Mouse (Mus musculus) MEL (cell line): ENCODE data around the gene Olfr1181. TPM values are rescaled to one million over a fixed set of nuclear protein-coding genes. Genes with fewer than 3 reads are reported as not detected.

Source experiments
- DNase-seq: peaks from one replicate; pipeline ENCODE4 v3.0.0; 2011; ENCODE audit warnings: low read depth, low spot score
- H3K27ac ChIP-seq: 2 replicates; pipeline ENCODE4 v1.5.1; 2012; ENCODE audit warnings: low read depth, mild to moderate bottlenecking, control low read depth, low read length, moderate library complexity; ENCODE audit not compliant: control insufficient read depth
- H3K27me3 ChIP-seq, 2 experiments: fragments of 150-350 bp in 1 of 2; sonication (generic) in 1 of 2; 2 replicates each; pipeline ENCODE4 v1.6.1; 2012; ENCODE audit warnings: low read length in 2 of 2, mild to moderate bottlenecking in 2 of 2, improper control_type of control experiment in 1 of 2, moderate library complexity in 1 of 2; ENCODE audit not compliant: insufficient read depth in 2 of 2, control insufficient read depth in 1 of 2
- H3K36me3 ChIP-seq, 2 experiments: 2 replicates each; pipeline ENCODE4 v1.6.1; 2012 to 2014; ENCODE audit warnings: low read length in 2 of 2, improper control_type of control experiment in 1 of 2, inconsistent platforms in 1 of 2, mild to moderate bottlenecking in 1 of 2; ENCODE audit not compliant: insufficient read depth in 2 of 2, control insufficient read depth in 1 of 2
- H3K4me1 ChIP-seq, 2 experiments: fragments of 150-350 bp in 1 of 2; sonication (generic) in 1 of 2; 2 replicates each; pipeline ENCODE4 v1.6.1; 2012; ENCODE audit warnings: low read length in 2 of 2, improper control_type of control experiment in 1 of 2, mild to moderate bottlenecking in 1 of 2; ENCODE audit not compliant: insufficient read depth in 2 of 2, control insufficient read depth in 1 of 2
- H3K4me3 ChIP-seq, 2 experiments: fragments of 150-350 bp in 1 of 2; sonication (generic) in 1 of 2; 2 replicates each; pipeline ENCODE4 v1.5.1; 2012; ENCODE audit warnings: low read depth in 2 of 2, low read length in 2 of 2, mild to moderate bottlenecking in 2 of 2, moderate library complexity in 2 of 2, control low read depth in 1 of 2, improper control_type of control experiment in 1 of 2; ENCODE audit not compliant: control insufficient read depth in 1 of 2, insufficient read depth in 1 of 2
- H3K79me2 ChIP-seq: 2 replicates; pipeline ENCODE4 v1.6.1; 2012; ENCODE audit warnings: mild to moderate bottlenecking, low read length, moderate library complexity; ENCODE audit not compliant: control insufficient read depth, poor library complexity, insufficient read depth
- H3K9ac ChIP-seq: 2 replicates; pipeline ENCODE4 v1.6.1; 2012; ENCODE audit warnings: low read depth, mild to moderate bottlenecking, control low read depth, low read length, moderate library complexity; ENCODE audit not compliant: control insufficient read depth, poor library complexity, severe bottlenecking
- H3K9me3 ChIP-seq: fragments of 150-350 bp; sonication (generic); replicated peaks from 2 replicates; pipeline ENCODE4 v1.6.1; 2012; ENCODE audit warnings: mild to moderate bottlenecking, low read length, improper control_type of control experiment, moderate library complexity; ENCODE audit not compliant: insufficient read depth
- BHLHE40 ChIP-seq: IDR thresholded peaks from 2 replicates; pipeline ENCODE4 v1.6.1; 2012; ENCODE audit warnings: low read depth, mild to moderate bottlenecking, inconsistent platforms, low read length, improper control_type of control experiment, borderline replicate concordance
- E2F4 ChIP-seq: IDR thresholded peaks from 2 replicates; pipeline ENCODE4 v1.6.1; 2011; ENCODE audit warnings: low read depth, low read length, improper control_type of control experiment, borderline replicate concordance
- EP300 ChIP-seq, 2 experiments: IDR thresholded peaks; 2 replicates each; pipeline ENCODE4 v1.6.1; 2011; ENCODE audit warnings: improper control_type of control experiment in 2 of 2, low read length in 2 of 2, low read depth in 1 of 2, mild to moderate bottlenecking in 1 of 2
- HCFC1 ChIP-seq: IDR thresholded peaks from 2 replicates; pipeline ENCODE4 v1.6.1; 2012; ENCODE audit warnings: low read depth, mild to moderate bottlenecking, inconsistent platforms, low read length, improper control_type of control experiment, moderate library complexity
- MAFK ChIP-seq: IDR thresholded peaks from 2 replicates; pipeline ENCODE4 v1.6.1; 2011; ENCODE audit warnings: low read depth, mild to moderate bottlenecking, low read length, improper control_type of control experiment, borderline replicate concordance
- MAZ ChIP-seq: IDR thresholded peaks from 2 replicates; pipeline ENCODE4 v1.6.1; 2012; ENCODE audit warnings: low read depth, mild to moderate bottlenecking, inconsistent platforms, low read length, improper control_type of control experiment
- MYB ChIP-seq: IDR thresholded peaks from 2 replicates; pipeline ENCODE4 v1.6.1; 2011; ENCODE audit warnings: mild to moderate bottlenecking, low read depth, low read length, improper control_type of control experiment
- MYC ChIP-seq: IDR thresholded peaks from 2 replicates; pipeline ENCODE4 v1.6.1; 2011; ENCODE audit warnings: low read depth, mild to moderate bottlenecking, low read length, improper control_type of control experiment, moderate library complexity
- POLR2AphosphoS2 ChIP-seq: IDR thresholded peaks from 2 replicates; pipeline ENCODE4 v1.6.1; 2011; ENCODE audit warnings: low read length, improper control_type of control experiment
- POLR2AphosphoS5 ChIP-seq: IDR thresholded peaks from 2 replicates; pipeline ENCODE4 v1.6.1; 2012; ENCODE audit warnings: low read depth, borderline replicate concordance, mild to moderate bottlenecking, inconsistent platforms, low read length, moderate library complexity, mixed read lengths
- SMC3 ChIP-seq: IDR thresholded peaks from 2 replicates; pipeline ENCODE4 v1.6.1; 2011; ENCODE audit warnings: low read depth, low read length, improper control_type of control experiment
- TBP ChIP-seq: IDR thresholded peaks from 2 replicates; pipeline ENCODE4 v1.8.0; 2011; ENCODE audit warnings: low read depth, low read length, improper control_type of control experiment
- TCF12 ChIP-seq: IDR thresholded peaks from 2 replicates; pipeline ENCODE4 v1.6.1; 2014; ENCODE audit warnings: low read depth, mild to moderate bottlenecking, inconsistent platforms, low read length, improper control_type of control experiment, moderate library complexity
- UBTF ChIP-seq: IDR thresholded peaks from 2 replicates; pipeline ENCODE4 v1.6.1; 2012; ENCODE audit warnings: low read depth, mild to moderate bottlenecking, inconsistent platforms, low read length, improper control_type of control experiment, moderate library complexity, borderline replicate concordance; ENCODE audit not compliant: insufficient read depth
- USF2 ChIP-seq, 2 experiments: IDR thresholded peaks; 2 replicates each; pipeline ENCODE4 v1.6.1; 2011 to 2012; ENCODE audit warnings: improper control_type of control experiment in 2 of 2, low read length in 2 of 2, borderline replicate concordance in 1 of 2, inconsistent platforms in 1 of 2, low read depth in 1 of 2, mild to moderate bottlenecking in 1 of 2; ENCODE audit not compliant: insufficient read depth in 1 of 2
- ZKSCAN1 ChIP-seq: IDR thresholded peaks from 2 replicates; pipeline ENCODE4 v1.6.1; 2012; ENCODE audit warnings: low read depth, mild to moderate bottlenecking, inconsistent platforms, low read length, improper control_type of control experiment, moderate library complexity
- polyA plus RNA-seq, 2 experiments: library from polyadenylated mRNA; stranded (reverse) in 1 of 2; unstranded in 1 of 2; fragments of >175 nt in 1 of 2; fragments of >200 nt in 1 of 2; gene quantifications; 2 replicates each; pipeline versions ENCODE4 v1.2.1 to v1.2.4; 2012; ENCODE audit warnings: low replicate concordance in 2 of 2, low read depth in 1 of 2; ENCODE audit not compliant: insufficient read length in 2 of 2, insufficient read depth in 1 of 2, missing spikeins in 1 of 2
- total RNA-seq: library from RNA; depleted of rRNA; stranded (reverse); fragments of 300-350 nt; gene quantifications from 2 replicates; pipeline ENCODE4 v1.2.3, GENCODE M21; 2012

Olfr1181 gene
- total and polyA plus RNA-seq, 3 experiments, result not detected

DNA sequence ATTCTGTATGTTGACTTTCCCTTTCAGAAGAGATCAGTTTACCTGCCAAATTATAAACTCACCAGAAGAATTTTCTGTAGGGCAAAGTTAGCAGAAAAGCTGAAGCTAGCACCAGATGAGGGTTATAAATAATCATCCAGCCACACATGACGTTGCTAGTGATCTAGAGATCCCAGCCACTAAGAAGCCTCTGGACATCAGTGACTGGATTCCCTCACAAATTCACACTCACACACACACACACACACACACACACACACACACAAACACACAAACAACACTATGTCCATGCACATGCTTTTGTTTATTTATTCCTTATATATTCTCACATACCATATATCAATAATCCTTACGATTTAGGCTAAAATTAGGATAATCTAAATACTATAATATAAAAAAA is 6.9 kb downstream of the Olfr1181 start, which contains the start of gene Olfr1180:
Gene Olfr1180, minus strand, starts transcription at position 101 of the 400 bp plus-strand sequence.
- Histone ChIP-seq H3K9me3 (no peaks in the 10 kb centered on the region), H3K36me3 (no peaks in the 10 kb centered on the region), H3K9ac (no peak within 1 kb of the TSS), H3K79me2 (no peaks in the 10 kb centered on the region), H3K27ac (no peak within 1 kb of the TSS), H3K4me3 (no peak within 1 kb of the TSS), H3K4me1 (no peaks in the 10 kb centered on the region), H3K27me3 (no peaks in the 10 kb centered on the region)
- no peak for DNase-seq
- TF ChIP-seq POLR2AphosphoS2, result no peak

GRCm38 (mm10) chr2:88406353-88406752 is 19.6 kb downstream of the Olfr1181 start, which contains the start of gene Olfr1179:
TSS of gene Olfr1179 (minus strand) at chr2:88406453.
- Histone ChIP-seq H3K27me3 (no peaks in the 10 kb centered on the region), H3K9ac (no peak within 1 kb of the TSS)
- TF ChIP-seq USF2 (IDR thresholded peaks at IDR 0.05; ENCODE audit: borderline replicate concordance in 1 of 2, insufficient read depth in 1 of 2, low read depth in 1 of 2, low read length in 2 of 2) (no peak), MAZ (no peak), MYB (no peak), HCFC1 (no peak), EP300 (IDR thresholded peaks at IDR 0.05; ENCODE audit: low read depth in 1 of 2, low read length in 2 of 2) (no peak), BHLHE40 (no peak), UBTF (no peak), E2F4 (no peak), MAFK (no peak), ZKSCAN1 (no peak)

DNA sequence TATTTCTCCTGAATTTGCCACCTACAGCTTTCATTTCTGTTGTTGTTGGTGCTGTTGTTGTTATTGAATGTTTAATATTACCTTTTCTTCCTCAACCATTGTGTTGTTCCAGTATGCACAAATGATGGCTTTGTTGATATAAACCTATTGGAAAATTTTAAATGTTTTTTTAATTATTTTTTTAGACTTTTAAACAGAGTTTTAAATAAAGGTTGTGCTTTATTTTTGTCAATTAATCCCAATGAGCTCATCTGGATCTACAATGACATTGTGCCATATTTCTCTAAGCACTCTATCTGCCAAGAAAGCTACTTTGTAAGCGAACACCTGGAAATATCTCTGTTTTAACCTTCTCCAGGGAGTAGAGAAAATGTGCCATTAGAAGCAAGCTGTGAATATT is 39.2 kb downstream of the Olfr1181 start, which contains the start of gene Olfr1178:
Gene Olfr1178, plus strand, starts transcription at position 301 of the 400 bp plus-strand sequence.
- no peak for TF ChIP-seq MYC
- TF ChIP-seq MAZ, result no peak
- TF ChIP-seq HCFC1, result no peak
- no peak for TF ChIP-seq TBP
- TF ChIP-seq SMC3, result no peak
- no peak for TF ChIP-seq POLR2AphosphoS5
- TF ChIP-seq TCF12, result no peak

More at GRCm38 (mm10) chr2:88406353-88406752, 19.6 kb downstream of the Olfr1181 start, which contains the start of gene Olfr1179:
- no peaks in the 10 kb centered on the region for H3K36me3 ChIP-seq
- no peaks in the 10 kb centered on the region for H3K79me2 ChIP-seq
- no peak within 1 kb of the TSS for H3K27ac ChIP-seq
- H3K4me1 ChIP-seq, result no peaks in the 10 kb centered on the region
- no peaks in the 10 kb centered on the region for H3K9me3 ChIP-seq
- no peak within 1 kb of the TSS for H3K4me3 ChIP-seq
- no peak for DNase-seq

More for the DNA sequence above, 39.2 kb downstream of the Olfr1181 start, which contains the start of gene Olfr1178:
- Histone ChIP-seq H3K4me1 (no peaks in the 10 kb centered on the region), H3K27ac (no peak within 1 kb of the TSS), H3K9me3 (no peaks in the 10 kb centered on the region), H3K27me3 (no peaks in the 10 kb centered on the region), H3K9ac (no peak within 1 kb of the TSS), H3K4me3 (no peak within 1 kb of the TSS), H3K79me2 (no peaks in the 10 kb centered on the region), H3K36me3 (no peaks in the 10 kb centered on the region)
- no peak for DNase-seq
